Mouse (Mus musculus): ENCODE measurements at regions not wholly inside any gene's neighbourhood (a gene's known extent, or its start where the extent isn't known, plus 50 kb on each side); places are given as distances from the start of the nearest gene placed in this dataset.

DNA sequence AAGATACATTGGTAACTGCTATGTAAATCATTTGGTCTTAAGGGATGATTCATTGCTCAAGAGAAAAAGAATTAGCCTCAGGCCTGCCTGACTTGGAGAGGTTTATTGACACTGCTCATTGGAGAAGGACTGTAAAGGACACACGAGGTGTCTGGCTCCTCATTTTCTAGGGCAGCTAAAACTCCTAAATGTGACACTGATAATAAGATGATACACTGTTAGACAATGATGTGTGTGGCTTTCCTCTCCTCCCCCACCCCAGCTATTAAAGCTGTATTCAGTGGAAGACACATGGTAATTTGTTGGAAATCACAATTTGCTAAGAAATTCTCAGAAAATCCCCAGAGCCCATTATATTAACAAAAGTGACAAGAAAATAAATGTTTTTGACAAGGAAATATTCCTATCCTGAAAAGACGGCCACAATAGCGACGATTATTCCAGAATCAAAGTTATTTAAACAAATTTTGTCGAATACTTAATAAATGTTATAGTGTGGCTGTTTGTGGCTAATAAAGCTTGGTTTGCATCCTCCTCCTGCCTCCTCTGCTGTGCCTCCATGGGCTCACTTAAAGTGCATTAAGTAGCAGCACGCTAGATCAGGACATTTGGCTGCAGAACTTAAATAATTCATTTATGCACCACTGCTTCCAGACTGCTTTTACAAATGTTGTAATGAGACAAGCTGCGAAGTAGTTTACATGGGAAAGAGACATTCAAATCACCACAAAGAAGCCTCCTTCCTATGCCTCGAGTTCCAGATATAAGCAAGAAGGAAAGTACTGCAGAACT is 360.0 kb upstream of the Etaa1 start:
- no peak for TF ChIP-seq POLR2A (IDR thresholded peaks at IDR 0.05; ENCODE audit: low read depth, low read length)
- 72% methylated on average over 8 of the region's 8 CpGs for WGBS

GRCm38 (mm10) chr11:18296194-18297125 is 342.8 kb upstream of the Etaa1 start:
- TF ChIP-seq CTCF (IDR thresholded peaks at IDR 0.05; ENCODE audit: extremely low read depth, insufficient read depth, insufficient read length, insufficient replicate concordance) (no peak), POLR2A (IDR thresholded peaks at IDR 0.05; ENCODE audit: low read depth, low read length) (no peak)
- no peaks in the 10 kb centered on the region for H3K27me3 ChIP-seq (ENCODE audit: control insufficient read depth, insufficient read depth, low read length)
- H3K4me3 ChIP-seq (ENCODE audit: extremely low read depth, insufficient read depth, insufficient read length): no peak overlapping the region
- no peak overlapping the region for H3K27ac ChIP-seq (ENCODE audit: insufficient read depth, low read length)
- WGBS: 58% methylated on average over 2 of the region's 2 CpGs
- H3K36me3 ChIP-seq (ENCODE audit: control insufficient read depth, insufficient read depth, low read length): no peaks in the 10 kb centered on the region
- no peaks in the 10 kb centered on the region for H3K4me1 ChIP-seq (ENCODE audit: control insufficient read depth, insufficient read depth, insufficient read length)
- no peak for DNase-seq (ENCODE audit: low read depth in 1 of 2, low spot score in 2 of 2)

More for the DNA sequence above, 360.0 kb upstream of the Etaa1 start:
- Histone ChIP-seq H3K4me3 (ENCODE audit: extremely low read depth, insufficient read depth, insufficient read length) (no peak overlapping the region), H3K27ac (ENCODE audit: insufficient read depth, low read length) (no peak overlapping the region), H3K36me3 (ENCODE audit: control insufficient read depth, insufficient read depth, low read length) (no peaks in the 10 kb centered on the region), H3K27me3 (ENCODE audit: control insufficient read depth, insufficient read depth, low read length) (no peaks in the 10 kb centered on the region), H3K4me1 (ENCODE audit: control insufficient read depth, insufficient read depth, insufficient read length) (no peaks in the 10 kb centered on the region)
- no peak for DNase-seq (ENCODE audit: low read depth in 1 of 2, low spot score in 2 of 2)

GRCm38 (mm10) chr11:18278585-18279136 is 325.0 kb upstream of the Etaa1 start:
- no peak overlapping the region for H3K27ac ChIP-seq (ENCODE audit: insufficient read depth, low read length)
- WGBS: 80% methylated on average over 2 of the region's 2 CpGs
- no peaks in the 10 kb centered on the region for H3K36me3 ChIP-seq (ENCODE audit: control insufficient read depth, insufficient read depth, low read length)
- no peak overlapping the region for H3K4me3 ChIP-seq (ENCODE audit: extremely low read depth, insufficient read depth, insufficient read length)
- H3K27me3 ChIP-seq (ENCODE audit: control insufficient read depth, insufficient read depth, low read length): no peaks in the 10 kb centered on the region
- no peaks in the 10 kb centered on the region for H3K4me1 ChIP-seq (ENCODE audit: control insufficient read depth, insufficient read depth, insufficient read length)
- no peak for TF ChIP-seq POLR2A (IDR thresholded peaks at IDR 0.05; ENCODE audit: low read depth, low read length)
- DNase-seq (ENCODE audit: low read depth in 1 of 2, low spot score in 2 of 2): no peak

GRCm38 (mm10) chr11:18272392-18272791 is 318.7 kb upstream of the Etaa1 start:
- TF ChIP-seq POLR2A (IDR thresholded peaks at IDR 0.05; ENCODE audit: low read depth, low read length) (no peak), CTCF (IDR thresholded peaks at IDR 0.05; ENCODE audit: extremely low read depth, insufficient read depth, insufficient read length, insufficient replicate concordance) (no peak)
- H3K27ac ChIP-seq (ENCODE audit: insufficient read depth, low read length): no peak overlapping the region
- 32% methylated on average over 1 of the region's 1 CpGs for WGBS
- no peak overlapping the region for H3K4me3 ChIP-seq (ENCODE audit: extremely low read depth, insufficient read depth, insufficient read length)
- no peaks in the 10 kb centered on the region for H3K27me3 ChIP-seq (ENCODE audit: control insufficient read depth, insufficient read depth, low read length)
- DNase-seq (ENCODE audit: low read depth in 1 of 2, low spot score in 2 of 2): no peak
- no peaks in the 10 kb centered on the region for H3K4me1 ChIP-seq (ENCODE audit: control insufficient read depth, insufficient read depth, insufficient read length)
- H3K36me3 ChIP-seq (ENCODE audit: control insufficient read depth, insufficient read depth, low read length): no peaks in the 10 kb centered on the region

- Histone ChIP-seq H3K4me1 (ENCODE audit: control insufficient read depth, insufficient read depth, insufficient read length) (no peaks in the 10 kb centered on the region), H3K27ac (ENCODE audit: insufficient read depth, low read length) (no peak overlapping the region), H3K36me3 (ENCODE audit: control insufficient read depth, insufficient read depth, low read length) (no peaks in the 10 kb centered on the region), H3K27me3 (ENCODE audit: control insufficient read depth, insufficient read depth, low read length) (no peaks in the 10 kb centered on the region), H3K4me3 (ENCODE audit: extremely low read depth, insufficient read depth, insufficient read length) (no peak overlapping the region)
- 94% methylated on average over 2 of the region's 2 CpGs for WGBS
- TF ChIP-seq CTCF (IDR thresholded peaks at IDR 0.05; ENCODE audit: extremely low read depth, insufficient read depth, insufficient read length, insufficient replicate concordance) (no peak), POLR2A (IDR thresholded peaks at IDR 0.05; ENCODE audit: low read depth, low read length) (no peak)
- DNase-seq (ENCODE audit: low read depth in 1 of 2, low spot score in 2 of 2): no peak
Measured at GRCm38 (mm10) chr11:18266161-18266560, 312.5 kb upstream of the Etaa1 start.

GRCm38 (mm10) chr11:18262901-18263300 is 309.2 kb upstream of the Etaa1 start:
- Histone ChIP-seq H3K4me3 (ENCODE audit: extremely low read depth, insufficient read depth, insufficient read length) (no peak overlapping the region), H3K27me3 (ENCODE audit: control insufficient read depth, insufficient read depth, low read length) (no peaks in the 10 kb centered on the region), H3K27ac (ENCODE audit: insufficient read depth, low read length) (no peak overlapping the region), H3K4me1 (ENCODE audit: control insufficient read depth, insufficient read depth, insufficient read length) (no peaks in the 10 kb centered on the region), H3K36me3 (ENCODE audit: control insufficient read depth, insufficient read depth, low read length) (no peaks in the 10 kb centered on the region)
- no peak for DNase-seq (ENCODE audit: low read depth in 1 of 2, low spot score in 2 of 2)
- TF ChIP-seq POLR2A (IDR thresholded peaks at IDR 0.05; ENCODE audit: low read depth, low read length) (no peak), CTCF (IDR thresholded peaks at IDR 0.05; ENCODE audit: extremely low read depth, insufficient read depth, insufficient read length, insufficient replicate concordance) (no peak)
- 84% methylated on average over 1 of the region's 1 CpGs for WGBS

All from spleen, adult 2 months (tissue).